Mouse (Mus musculus): ENCODE data around the gene Dnajc15.

GRCm38 (mm10) chr14:77825121-77825520 is 49.8 kb downstream of the Dnajc15 start:
- TF ChIP-seq CTCF (IDR thresholded peaks at IDR 0.05; ENCODE audit: low read depth, low read length) (no peak), POLR2AphosphoS5 (IDR thresholded peaks at IDR 0.05; ENCODE audit: insufficient replicate concordance, low read depth, low read length) (no peak)

Measured in G1E (cell line).